Mouse (Mus musculus) embryonic facial prominence, embryonic 10.5 days (tissue): ENCODE measurements around the gene Rars. TPM values are rescaled to one million over a fixed set of nuclear protein-coding genes. Genes with fewer than 3 reads are reported as not detected.
A peak's percentile ranks its signal among the peaks of the same experiment; 100 is the strongest.
"Not testable (repeated sequence)": the region's sequence is repeated elsewhere in the genome, so short reads cannot be mapped to it uniquely, and the experiment has no call there.

Experiments
- DNase-seq: peaks from one replicate; pipeline ENCODE4 v3.0.0-alpha.2; 2017; ENCODE audit warnings: low spot score
- H3K27ac ChIP-seq: fragments of 300-500 bp; sonication (generic); replicated peaks from 2 replicates; pipeline ENCODE4 v1.5.1; 2016; ENCODE audit warnings: mild to moderate bottlenecking
- H3K27me3 ChIP-seq: fragments of 300-500 bp; sonication (generic); replicated peaks from 2 replicates; pipeline ENCODE4 v1.6.1; 2016; ENCODE audit warnings: low read depth, mild to moderate bottlenecking; ENCODE audit not compliant: poor library complexity, severe bottlenecking
- H3K36me3 ChIP-seq: fragments of 300-500 bp; sonication (generic); replicated peaks from 2 replicates; pipeline ENCODE4 v1.6.1; 2016; ENCODE audit warnings: mild to moderate bottlenecking, moderate library complexity
- H3K4me1 ChIP-seq: fragments of 300-500 bp; sonication (generic); 2 replicates; pipeline ENCODE4 v1.6.1; 2016
- H3K4me3 ChIP-seq: fragments of 300-500 bp; sonication (generic); 2 replicates; pipeline ENCODE4 v1.5.1; 2016; ENCODE audit warnings: mild to moderate bottlenecking, moderate library complexity
- H3K9me3 ChIP-seq: fragments of 300-500 bp; sonication (generic); 2 replicates; pipeline ENCODE4 v1.6.1; 2016; ENCODE audit warnings: mild to moderate bottlenecking
- WGBS: fragments of 180-500 bp; shearing (Covaris S2); methylation state at CpG from one replicate; pipeline ENCODE4 v1.1.7; 2016; 5-methylcytosine and 5-hydroxymethylcytosine counted together
- polyA plus RNA-seq: library from polyadenylated mRNA; unstranded; fragments of >200 nt; fragmentation: Nextera tagmentation; extraction: Ambion mirVana; gene quantifications from 2 replicates; pipeline ENCODE4 v1.2.1, GENCODE M21; 2016

The Rars gene
- polyA plus RNA-seq, 1 experiment from 2014 or later, result 110 TPM

DNA sequence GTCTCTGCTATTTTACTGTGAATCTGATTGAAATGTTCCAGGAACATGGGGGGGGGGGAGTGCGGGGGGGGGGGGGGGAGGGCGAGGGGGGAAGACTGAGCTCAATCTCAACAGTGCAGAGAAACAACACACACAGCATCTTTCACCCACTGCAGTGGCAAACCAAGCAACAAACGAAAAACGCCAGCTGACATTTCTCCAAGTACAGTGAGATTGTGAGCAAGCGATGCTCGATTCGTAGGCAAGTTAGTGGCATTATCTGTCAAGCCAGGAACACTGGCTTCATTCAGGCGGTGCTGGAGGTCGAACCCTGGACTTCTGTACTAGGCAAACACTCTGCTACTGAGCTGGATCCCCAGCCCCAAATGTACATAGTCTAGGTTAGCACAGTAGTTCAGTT is 21.3 kb upstream of the Rars start:
- DNase-seq, result no peak
- Histone ChIP-seq H3K36me3 (peaks cover 52% of the 10 kb centered on the region), H3K27ac (peak overlapping the region; percentile 72), H3K9me3 (no peaks in the 10 kb centered on the region), H3K4me3 (no peak overlapping the region), H3K27me3 (no peaks in the 10 kb centered on the region), H3K4me1 (peaks cover 28% of the 10 kb centered on the region)
- 86% methylated on average over 8 of the region's 9 CpGs for WGBS

- peak overlapping the region; percentile 51; the same call in 1 of the 2 replicates for H3K27ac ChIP-seq
- H3K27me3 ChIP-seq, result no peaks in the 10 kb centered on the region
- DNase-seq, result no peak
- H3K36me3 ChIP-seq, result peaks cover 53% of the 10 kb centered on the region
- 91% methylated on average over 5 of the region's 5 CpGs for WGBS
- H3K9me3 ChIP-seq, result no peaks in the 10 kb centered on the region
- no peak overlapping the region for H3K4me3 ChIP-seq
- H3K4me1 ChIP-seq, result peaks cover 25% of the 10 kb centered on the region
Observed at GRCm38 (mm10) chr11:35854941-35855340, 20.6 kb upstream of the Rars start.

DNA sequence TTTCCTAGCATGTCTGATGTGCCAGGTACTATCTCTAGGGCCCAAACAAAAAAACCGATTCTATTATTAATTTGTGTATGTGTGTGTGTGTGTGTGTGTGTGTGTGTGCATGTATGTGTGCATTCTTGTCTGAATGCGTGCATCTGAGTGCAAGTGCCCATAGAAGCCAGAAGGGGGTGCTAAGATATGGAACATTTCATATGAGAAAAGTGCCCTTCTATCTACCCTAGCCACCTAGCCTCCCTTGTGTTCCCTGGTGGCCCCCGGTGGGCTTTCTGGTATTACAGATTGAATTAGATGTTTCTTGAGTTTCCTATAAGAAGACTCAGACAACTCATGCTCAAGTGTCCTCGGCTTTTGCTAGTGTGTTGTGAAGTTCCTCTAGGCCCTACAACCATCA is 19.3 kb upstream of the Rars start:
- no peaks in the 10 kb centered on the region for H3K9me3 ChIP-seq
- H3K27me3 ChIP-seq, result no peaks in the 10 kb centered on the region
- 91% methylated on average over 4 of the region's 4 CpGs for WGBS
- no peak overlapping the region for H3K27ac ChIP-seq
- H3K36me3 ChIP-seq, result peaks cover 46% of the 10 kb centered on the region
- peaks cover 25% of the 10 kb centered on the region for H3K4me1 ChIP-seq
- DNase-seq, result no peak
- H3K4me3 ChIP-seq, result no peak overlapping the region

GRCm38 (mm10) chr11:35852731-35853130 is 18.4 kb upstream of the Rars start:
- H3K4me3 ChIP-seq, result no peak overlapping the region
- no peaks in the 10 kb centered on the region for H3K27me3 ChIP-seq
- 59% methylated on average over 4 of the region's 4 CpGs for WGBS
- peak; percentile 61 for DNase-seq
- peaks cover 42% of the 10 kb centered on the region for H3K36me3 ChIP-seq
- no peak overlapping the region for H3K27ac ChIP-seq
- H3K9me3 ChIP-seq, result no peaks in the 10 kb centered on the region
- H3K4me1 ChIP-seq, result peaks cover 25% of the 10 kb centered on the region

- Histone ChIP-seq H3K27me3 (no peaks in the 10 kb centered on the region), H3K36me3 (peaks cover 34% of the 10 kb centered on the region), H3K4me3 (no peak overlapping the region), H3K9me3 (no peaks in the 10 kb centered on the region), H3K27ac (no peak overlapping the region), H3K4me1 (no peaks in the 10 kb centered on the region)
- no peak for DNase-seq
- 89% methylated on average over 9 of the region's 9 CpGs for WGBS
Observed at GRCm38 (mm10) chr11:35844299-35844698, 10.0 kb upstream of the Rars start.

GRCm38 (mm10) chr11:35842560-35842959 is 8.3 kb upstream of the Rars start:
- not testable (repeated sequence) for DNase-seq, H3K4me1 ChIP-seq, H3K27ac ChIP-seq, H3K27me3 ChIP-seq, H3K4me3 ChIP-seq, H3K9me3 ChIP-seq
- H3K36me3 ChIP-seq, result peaks cover 32% of the 10 kb centered on the region
- WGBS, result 81% methylated on average over 4 of the region's 4 CpGs

DNA sequence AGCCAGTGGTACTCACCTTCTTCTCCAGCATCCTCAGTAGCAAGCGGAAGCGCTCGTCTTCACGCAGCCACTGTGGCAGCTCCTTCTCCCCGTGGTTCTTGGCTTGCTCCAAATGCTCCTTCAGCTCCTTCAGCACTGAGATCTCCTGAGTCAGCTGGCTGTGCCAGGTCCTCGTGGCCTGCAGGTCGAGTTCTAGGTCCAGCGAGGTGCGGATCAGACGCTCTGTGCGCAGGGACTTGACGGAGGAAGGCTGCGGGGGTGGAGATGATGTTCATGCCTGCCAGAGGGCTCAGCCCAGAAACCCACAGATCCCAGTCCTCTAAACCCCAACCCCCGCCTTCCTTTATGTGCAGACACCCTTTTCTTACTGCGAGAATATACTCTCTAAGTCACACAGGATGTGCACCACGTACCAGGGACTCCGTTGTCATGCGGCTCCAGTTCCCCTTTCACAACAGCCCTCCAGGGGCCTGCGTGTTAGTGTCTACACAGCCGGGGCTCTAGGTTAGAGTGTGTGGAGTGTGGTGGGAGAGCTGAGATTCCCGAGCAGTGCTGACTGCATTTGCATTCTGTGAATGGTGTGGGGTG is 7.5 kb upstream of the Rars start:
- WGBS, result 90% methylated on average over 21 of the region's 21 CpGs
- Histone ChIP-seq H3K4me3 (no peak overlapping the region), H3K9me3 (no peaks in the 10 kb centered on the region), H3K4me1 (0 out of 2 replicates have a peak, but pooled peaks cover 3% of the 10 kb centered on the region), H3K27ac (no peak overlapping the region), H3K36me3 (peaks cover 32% of the 10 kb centered on the region), H3K27me3 (no peaks in the 10 kb centered on the region)
- DNase-seq, result no peak

DNA sequence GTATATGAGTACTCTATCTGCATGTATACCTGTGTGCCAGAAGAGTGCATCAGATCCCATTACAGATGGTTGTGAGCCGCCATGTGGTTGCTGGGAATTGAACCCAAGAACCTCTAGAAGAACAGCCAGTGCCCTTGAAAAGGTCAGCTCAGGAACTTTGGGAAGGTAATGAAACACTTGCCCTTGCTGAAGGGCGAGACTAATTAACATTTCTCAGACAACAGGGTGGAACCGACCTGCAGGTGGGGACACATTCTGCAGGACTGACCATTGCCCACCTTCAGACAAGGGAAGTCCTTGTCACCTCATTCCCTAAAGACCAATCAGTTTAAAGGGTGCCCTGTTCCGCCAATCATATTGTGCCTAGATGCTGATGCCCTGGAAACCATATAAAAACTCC is 6.5 kb upstream of the Rars start:
- not testable (repeated sequence) for H3K4me3 ChIP-seq
- WGBS, result 92% methylated on average over 4 of the region's 4 CpGs

GRCm38 (mm10) chr11:35840282-35840681 is 6.0 kb upstream of the Rars start:
- 81% methylated on average over 7 of the region's 7 CpGs for WGBS
- no peaks in the 10 kb centered on the region for H3K9me3 ChIP-seq
- no peak for DNase-seq
- H3K27me3 ChIP-seq, result no peaks in the 10 kb centered on the region
- no peak overlapping the region for H3K4me3 ChIP-seq
- H3K27ac ChIP-seq, result no peak overlapping the region
- H3K36me3 ChIP-seq, result peaks cover 29% of the 10 kb centered on the region
- 0 out of 2 replicates have a peak, but pooled peaks cover 3% of the 10 kb centered on the region for H3K4me1 ChIP-seq

More for the DNA sequence above, 6.5 kb upstream of the Rars start:
- H3K27ac ChIP-seq, DNase-seq, H3K9me3 ChIP-seq, H3K4me1 ChIP-seq, H3K27me3 ChIP-seq: not testable (repeated sequence)
- H3K36me3 ChIP-seq, result peaks cover 29% of the 10 kb centered on the region

DNA sequence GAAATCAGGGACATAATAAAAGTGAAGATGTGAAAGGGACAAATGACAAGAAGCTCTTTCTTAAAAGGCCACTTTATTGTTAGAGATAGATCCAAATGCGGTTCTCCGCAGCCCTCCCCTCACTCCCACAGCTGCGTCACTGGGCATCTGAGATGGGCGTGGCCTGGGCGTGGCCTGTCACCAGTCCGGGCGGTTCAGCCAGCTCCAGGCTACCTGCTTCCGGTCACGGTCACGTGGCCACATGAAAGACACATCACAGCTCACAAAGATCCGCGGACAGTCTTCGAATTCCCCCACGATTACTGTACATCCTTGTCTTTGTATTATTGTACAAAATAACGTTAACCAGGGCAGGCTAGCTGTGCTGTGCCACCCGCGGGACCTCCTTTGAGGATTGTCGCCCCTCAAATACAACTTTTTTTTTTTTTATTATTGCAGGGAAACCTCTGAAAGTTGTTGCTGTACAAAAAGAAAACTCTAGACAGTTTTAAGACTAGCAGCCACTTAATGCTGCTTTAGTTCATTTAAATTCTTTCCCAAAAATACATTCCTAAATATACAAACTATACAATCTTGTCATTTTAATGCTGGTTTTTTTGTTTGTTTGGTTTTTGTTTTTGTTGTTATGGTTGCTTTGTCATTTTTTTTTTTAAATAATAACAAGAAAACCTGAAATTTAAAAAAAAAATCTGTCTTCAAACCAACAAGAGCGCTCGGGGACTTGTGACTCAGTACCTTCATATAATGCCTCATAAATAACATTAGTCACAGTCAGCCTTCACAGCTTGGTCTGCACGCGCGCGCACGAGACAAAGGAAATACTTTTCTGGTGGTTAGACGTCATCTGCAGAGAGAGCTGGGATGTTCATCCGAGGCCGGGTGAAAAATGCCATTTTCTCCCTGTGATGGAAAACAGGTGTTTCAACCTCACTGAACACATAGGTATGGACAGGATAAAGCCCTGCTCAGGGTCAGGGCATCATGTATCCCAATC is 4.3 kb upstream of the Rars start:
- Histone ChIP-seq H3K27ac (peak overlapping the region; percentile 81), H3K27me3 (no peaks in the 10 kb centered on the region), H3K36me3 (peaks cover 23% of the 10 kb centered on the region), H3K4me3 (peak overlapping the region; percentile 51), H3K4me1 (peaks cover 5% of the 10 kb centered on the region), H3K9me3 (no peaks in the 10 kb centered on the region)
- peak; percentile 96 for DNase-seq
- WGBS, result 30% methylated on average over 28 of the region's 28 CpGs

GRCm38 (mm10) chr11:35837156-35838126 is 3.1 kb upstream of the Rars start:
- Histone ChIP-seq H3K4me1 (peaks cover 16% of the 10 kb centered on the region), H3K4me3 (no peak overlapping the region), H3K27ac (0 out of 2 replicates have a peak overlapping the region, but pooled peaks have one; percentile 81), H3K27me3 (no peaks in the 10 kb centered on the region), H3K9me3 (no peaks in the 10 kb centered on the region), H3K36me3 (peaks cover 18% of the 10 kb centered on the region)
- 83% methylated on average over 5 of the region's 5 CpGs for WGBS
- DNase-seq, result no peak

- Histone ChIP-seq H3K4me3 (peak overlapping the region; percentile 100), H3K4me1 (peaks cover 16% of the 10 kb centered on the region), H3K27ac (no peak overlapping the region), H3K9me3 (no peaks in the 10 kb centered on the region), H3K27me3 (no peaks in the 10 kb centered on the region), H3K36me3 (peaks cover 42% of the 10 kb centered on the region)
- 89% methylated on average over 6 of the region's 6 CpGs for WGBS
- DNase-seq, result no peak
Observed at GRCm38 (mm10) chr11:35833270-35833669, 1.0 kb downstream of the Rars start.
